Mouse (Mus musculus) hindbrain, embryonic 13.5 days (tissue): ENCODE measurements around the gene Sost. TPM values are rescaled to one million over a fixed set of nuclear protein-coding genes. Genes with fewer than 3 reads are reported as not detected.

ENCODE experiments used
- ATAC-seq: fragments of 200-750 bp; cut with Nextera tagmentation; 2 replicates; pipeline ENCODE4 v1.8.0; 2017; ENCODE audit warnings: moderate TSS enrichment; ENCODE audit not compliant: low FRiP score
- H3K27ac ChIP-seq: fragments of 300-500 bp; sonication (generic); 2 replicates; pipeline ENCODE4 v1.5.1; 2015; ENCODE audit warnings: inconsistent platforms, mild to moderate bottlenecking, moderate library complexity
- H3K27me3 ChIP-seq: fragments of 300-500 bp; sonication (generic); 2 replicates; pipeline ENCODE4 v1.6.1; 2015; ENCODE audit warnings: mild to moderate bottlenecking, inconsistent platforms
- H3K36me3 ChIP-seq: fragments of 300-500 bp; sonication (generic); 2 replicates; pipeline ENCODE4 v1.6.1; 2015; ENCODE audit warnings: mild to moderate bottlenecking, inconsistent platforms
- H3K4me1 ChIP-seq: fragments of 300-500 bp; sonication (generic); replicated peaks from 2 replicates; pipeline ENCODE4 v1.6.1; 2015; ENCODE audit warnings: inconsistent platforms
- H3K4me2 ChIP-seq: fragments of 300-500 bp; sonication (generic); 2 replicates; pipeline ENCODE4 v1.6.1; 2015; ENCODE audit warnings: inconsistent platforms, mild to moderate bottlenecking, moderate library complexity
- H3K4me3 ChIP-seq: fragments of 300-500 bp; sonication (generic); 2 replicates; pipeline ENCODE4 v1.5.1; 2015; ENCODE audit warnings: mild to moderate bottlenecking, inconsistent platforms
- H3K9ac ChIP-seq: fragments of 300-500 bp; sonication (generic); 2 replicates; pipeline ENCODE4 v1.6.1; 2015; ENCODE audit warnings: mild to moderate bottlenecking, inconsistent platforms
- H3K9me3 ChIP-seq: fragments of 300-500 bp; sonication (generic); 2 replicates; pipeline ENCODE4 v1.6.1; 2016; ENCODE audit warnings: inconsistent platforms
- WGBS: fragments of 180-500 bp; shearing (Covaris S2); methylation state at CpG from one replicate; pipeline ENCODE4 v1.1.7; 2015; 5-methylcytosine and 5-hydroxymethylcytosine counted together
- polyA plus RNA-seq: library from polyadenylated mRNA; unstranded; fragments of >200 nt; fragmentation: Nextera tagmentation; extraction: Ambion mirVana; gene quantifications from 2 replicates; pipeline ENCODE4 v1.2.1, GENCODE M21; 2015

The Sost gene
- polyA plus RNA-seq, 1 experiment from 2014 or later: 0.42 TPM

DNA sequence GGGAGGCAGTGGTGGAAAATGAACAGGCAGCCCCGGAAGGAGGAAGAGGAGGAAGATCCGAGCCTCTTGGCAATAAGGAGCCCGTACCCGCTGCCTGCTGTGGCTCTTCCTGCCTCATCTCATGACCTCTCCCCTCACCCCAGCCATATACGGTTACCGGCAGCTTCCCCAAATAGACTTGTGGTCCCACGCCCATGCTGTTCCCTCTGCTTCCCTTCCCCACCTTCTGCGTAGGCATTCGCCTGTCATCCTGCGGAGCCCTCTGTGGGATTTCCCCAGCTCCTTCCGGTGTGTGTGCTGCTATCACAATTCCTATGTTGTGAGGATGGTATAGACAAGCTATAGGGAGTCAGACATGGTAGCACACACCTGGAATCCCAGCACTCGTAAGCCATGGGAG is 15.0 kb upstream of the Sost start:
- ATAC-seq: no peak
- 0 out of 2 replicates have a peak overlapping the region, but pooled peaks have one; percentile 15 for H3K9ac ChIP-seq
- 79% methylated on average over 12 of the region's 12 CpGs for WGBS

DNA sequence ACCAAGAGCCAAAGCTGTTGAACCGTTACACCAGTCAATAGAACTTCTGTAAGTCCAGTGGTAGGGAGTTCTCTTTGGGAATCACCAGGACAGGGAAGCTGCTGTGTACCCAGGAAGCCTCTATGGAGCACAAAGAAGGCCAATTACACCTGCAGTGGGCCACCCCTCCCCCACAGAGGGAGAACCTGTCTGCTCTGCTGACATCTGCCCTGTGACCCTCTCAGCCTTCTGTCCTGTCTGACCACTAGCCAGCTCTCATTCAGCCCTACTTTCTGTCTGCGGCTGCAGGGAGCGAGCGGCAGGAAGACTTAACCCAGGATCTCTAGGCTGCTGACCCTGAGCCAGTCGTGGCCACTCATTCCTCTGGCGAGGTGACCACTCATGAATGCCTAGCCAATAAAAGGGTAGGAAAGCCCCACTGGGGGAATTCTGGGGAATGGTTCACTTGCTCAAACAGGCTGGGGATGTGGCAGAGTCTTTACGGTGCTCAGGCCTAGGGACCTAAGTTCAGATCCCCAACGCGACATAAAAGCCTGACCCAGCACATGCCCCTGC is 13.9 kb upstream of the Sost start:
- H3K4me3 ChIP-seq: no peak overlapping the region
- no peak overlapping the region for H3K9ac ChIP-seq
- peaks cover 22% of the 10 kb centered on the region for H3K4me1 ChIP-seq
- H3K36me3 ChIP-seq: no peaks in the 10 kb centered on the region; the same call in 1 of the 2 replicates
- 78% methylated on average over 9 of the region's 9 CpGs for WGBS
- ATAC-seq: no peak
- no peak overlapping the region for H3K4me2 ChIP-seq
- no peak overlapping the region for H3K27ac ChIP-seq
- H3K9me3 ChIP-seq: no peaks in the 10 kb centered on the region
- no peaks in the 10 kb centered on the region; the same call in 1 of the 2 replicates for H3K27me3 ChIP-seq

More for the DNA sequence above, 15.0 kb upstream of the Sost start:
- H3K4me2 ChIP-seq: no peak overlapping the region
- H3K4me1 ChIP-seq: peaks cover 29% of the 10 kb centered on the region
- no peaks in the 10 kb centered on the region for H3K9me3 ChIP-seq
- peaks cover under 1% of the 10 kb centered on the region; the same call in 1 of the 2 replicates for H3K27me3 ChIP-seq
- no peaks in the 10 kb centered on the region; the same call in 1 of the 2 replicates for H3K36me3 ChIP-seq
- H3K4me3 ChIP-seq: no peak overlapping the region
- no peak overlapping the region for H3K27ac ChIP-seq

DNA sequence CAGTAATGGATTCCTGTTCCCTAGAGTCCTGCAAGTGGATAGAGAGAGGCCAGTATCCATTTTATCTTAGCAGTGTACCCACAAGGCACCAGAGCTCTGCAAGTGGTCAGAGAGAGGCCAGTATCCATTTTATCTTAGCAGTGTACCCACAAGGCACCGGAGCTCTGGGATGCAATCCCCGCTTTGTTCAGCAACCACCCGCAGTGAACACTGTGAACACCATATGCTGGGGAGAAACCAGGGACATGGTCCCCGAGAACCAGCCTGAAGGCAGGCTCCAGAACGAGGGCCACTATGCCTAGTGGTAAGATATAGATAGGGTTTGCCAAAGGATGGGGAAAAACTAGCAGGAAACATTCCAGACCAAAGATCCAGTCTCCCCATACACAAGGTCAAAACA is 12.3 kb upstream of the Sost start:
- Histone ChIP-seq H3K27ac (no peak overlapping the region), H3K4me1 (peaks cover 12% of the 10 kb centered on the region), H3K4me2 (no peak overlapping the region), H3K9ac (no peak overlapping the region), H3K27me3 (no peaks in the 10 kb centered on the region), H3K9me3 (no peaks in the 10 kb centered on the region), H3K4me3 (no peak overlapping the region), H3K36me3 (no peaks in the 10 kb centered on the region; the same call in 1 of the 2 replicates)
- WGBS: 90% methylated on average over 5 of the region's 5 CpGs
- ATAC-seq: no peak

DNA sequence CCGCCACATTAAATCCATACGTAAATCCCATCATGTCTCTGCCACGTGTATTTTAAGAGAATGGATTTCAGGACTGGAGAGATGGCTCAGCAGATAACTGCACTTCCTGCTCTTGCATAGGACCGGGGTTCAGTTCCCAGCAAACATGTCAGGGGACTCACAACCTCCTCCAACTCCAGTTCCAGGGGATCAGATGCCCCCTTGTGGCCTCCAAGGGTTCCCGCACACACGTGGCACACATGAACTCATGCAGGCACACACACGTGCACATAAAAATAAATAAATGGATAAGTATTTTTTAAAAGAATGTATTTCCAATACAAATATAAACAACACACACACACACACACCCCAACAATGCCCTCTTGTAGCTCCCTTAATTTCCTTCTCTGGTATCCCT is 10.1 kb upstream of the Sost start:
- no peaks in the 10 kb centered on the region for H3K4me1 ChIP-seq
- WGBS: 96% methylated on average over 7 of the region's 7 CpGs
- H3K4me3 ChIP-seq: no peak overlapping the region
- H3K27ac ChIP-seq: no peak overlapping the region
- no peak overlapping the region for H3K4me2 ChIP-seq
- H3K9me3 ChIP-seq: no peaks in the 10 kb centered on the region
- H3K9ac ChIP-seq: no peak overlapping the region
- H3K36me3 ChIP-seq: no peaks in the 10 kb centered on the region; the same call in 1 of the 2 replicates
- no peak for ATAC-seq
- no peaks in the 10 kb centered on the region for H3K27me3 ChIP-seq

DNA sequence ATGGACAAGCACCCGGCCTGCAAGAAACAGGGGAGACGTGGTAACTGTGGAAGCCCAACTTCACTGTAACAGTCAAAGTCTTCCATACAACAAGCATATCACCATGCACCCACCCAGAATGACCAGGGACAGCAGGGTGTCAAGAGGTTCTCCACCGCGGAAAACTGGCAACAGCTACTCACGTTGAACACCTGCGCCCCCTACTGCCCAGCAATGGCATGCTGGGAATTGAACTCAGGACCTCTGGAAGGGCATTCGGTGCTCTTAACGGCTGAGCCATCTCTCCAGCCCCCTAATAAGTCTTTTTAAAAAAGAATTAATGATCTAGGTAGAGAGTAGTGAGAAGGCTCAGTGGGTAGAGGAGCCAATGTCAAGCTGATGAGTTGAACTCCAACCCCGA is 8.1 kb upstream of the Sost start:
- Histone ChIP-seq H3K4me3 (no peak overlapping the region), H3K27ac (no peak overlapping the region), H3K9me3 (no peaks in the 10 kb centered on the region), H3K27me3 (no peaks in the 10 kb centered on the region), H3K36me3 (no peaks in the 10 kb centered on the region; the same call in 1 of the 2 replicates), H3K9ac (no peak overlapping the region), H3K4me2 (no peak overlapping the region), H3K4me1 (no peaks in the 10 kb centered on the region)
- no peak for ATAC-seq
- 56% methylated on average over 9 of the region's 9 CpGs for WGBS

DNA sequence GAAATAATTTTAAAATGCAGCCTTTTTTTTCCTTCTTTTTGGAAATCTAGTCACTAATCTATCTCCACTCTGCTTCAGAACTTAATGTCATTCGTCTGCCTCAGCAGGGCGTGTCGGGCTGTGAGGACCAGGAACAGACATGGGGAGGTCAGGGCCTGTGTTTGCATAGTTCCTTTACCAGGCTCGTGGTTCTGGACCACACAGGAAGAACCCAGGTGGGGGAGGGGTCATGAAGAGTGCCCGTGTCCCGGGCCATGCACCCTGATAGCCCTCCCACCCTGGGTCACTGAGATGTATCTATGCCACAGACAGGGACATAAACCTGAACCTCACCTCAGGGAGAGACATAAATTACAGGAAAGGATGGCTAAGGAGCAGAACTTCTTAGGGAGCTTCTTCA is 7.4 kb upstream of the Sost start:
- Histone ChIP-seq H3K27ac (no peak overlapping the region), H3K9ac (no peak overlapping the region), H3K4me2 (no peak overlapping the region), H3K9me3 (no peaks in the 10 kb centered on the region), H3K4me3 (no peak overlapping the region), H3K27me3 (no peaks in the 10 kb centered on the region), H3K4me1 (no peaks in the 10 kb centered on the region), H3K36me3 (no peaks in the 10 kb centered on the region)
- WGBS: 54% methylated on average over 6 of the region's 6 CpGs
- no peak for ATAC-seq

DNA sequence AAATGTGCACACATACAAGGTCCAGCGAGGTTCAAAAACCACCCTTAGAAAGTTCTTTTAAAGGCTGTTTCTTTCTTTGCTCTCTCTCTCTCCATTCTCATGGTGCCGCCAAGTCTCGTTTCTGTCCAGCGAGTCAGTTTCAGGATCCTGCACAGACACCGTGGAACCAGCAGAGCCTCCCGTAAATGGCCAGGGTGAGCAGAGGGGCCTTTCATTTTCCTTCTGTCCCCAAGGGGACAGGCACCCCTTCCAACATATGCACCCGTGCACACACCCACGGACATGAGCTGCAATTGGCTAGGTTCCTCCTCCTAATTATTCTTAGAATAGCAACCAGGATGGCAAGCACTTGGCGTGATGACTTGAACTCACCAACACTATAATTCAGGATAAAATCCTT is 6.7 kb upstream of the Sost start:
- no peak overlapping the region for H3K27ac ChIP-seq
- no peak for ATAC-seq
- H3K36me3 ChIP-seq: no peaks in the 10 kb centered on the region
- no peak overlapping the region for H3K4me3 ChIP-seq
- peaks cover 3% of the 10 kb centered on the region for H3K4me1 ChIP-seq
- H3K9me3 ChIP-seq: no peaks in the 10 kb centered on the region
- WGBS: 81% methylated on average over 9 of the region's 9 CpGs
- no peaks in the 10 kb centered on the region for H3K27me3 ChIP-seq
- no peak overlapping the region for H3K4me2 ChIP-seq
- no peak overlapping the region for H3K9ac ChIP-seq

DNA sequence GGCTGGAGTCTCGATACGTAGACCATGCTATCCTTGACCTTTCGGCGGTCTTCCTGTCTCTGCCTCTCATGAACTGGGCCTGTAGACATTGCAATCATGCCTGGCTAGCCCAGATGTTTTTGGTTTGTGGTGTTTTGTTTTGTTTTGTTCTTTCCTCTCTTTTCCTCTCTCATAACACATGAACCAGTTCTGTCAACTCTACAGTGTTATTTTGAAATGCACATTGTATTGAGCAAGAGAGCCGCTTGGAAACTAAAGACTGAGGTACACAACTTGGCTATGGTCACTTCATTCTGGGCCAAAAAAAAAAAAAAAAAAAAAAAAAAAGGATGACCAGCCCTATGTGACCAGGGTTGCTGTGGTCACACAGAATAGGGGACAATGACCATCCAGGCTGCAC is 5.8 kb upstream of the Sost start:
- no peak overlapping the region for H3K9ac ChIP-seq
- H3K4me3 ChIP-seq: no peak overlapping the region
- H3K36me3 ChIP-seq: no peaks in the 10 kb centered on the region
- WGBS: 93% methylated on average over 5 of the region's 5 CpGs
- H3K27me3 ChIP-seq: peaks cover 7% of the 10 kb centered on the region
- ATAC-seq: no peak
- H3K4me1 ChIP-seq: peaks cover 6% of the 10 kb centered on the region
- no peak overlapping the region for H3K27ac ChIP-seq
- no peak overlapping the region for H3K4me2 ChIP-seq
- no peaks in the 10 kb centered on the region for H3K9me3 ChIP-seq

DNA sequence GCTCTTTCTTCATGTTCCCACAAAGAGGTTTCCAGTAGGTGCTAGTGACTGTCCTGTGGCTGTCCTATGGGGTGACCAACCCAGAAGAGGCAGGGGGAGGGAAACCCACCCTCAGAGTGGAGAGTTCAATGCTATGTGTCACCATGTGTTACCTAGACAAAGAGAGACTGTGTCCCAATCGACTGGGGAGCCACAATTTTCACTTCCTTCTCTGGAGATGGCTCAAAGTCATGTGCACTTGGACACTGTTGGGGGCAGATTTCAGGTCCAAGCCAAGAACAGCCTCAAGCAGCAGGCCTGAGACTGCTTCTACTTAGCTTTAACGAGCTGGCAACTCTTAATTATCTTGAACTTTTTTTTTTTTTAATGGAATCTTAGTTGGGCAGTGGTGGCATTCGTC is 5.3 kb upstream of the Sost start:
- no peak for ATAC-seq
- Histone ChIP-seq H3K27ac (no peak overlapping the region), H3K27me3 (peaks cover 12% of the 10 kb centered on the region), H3K4me3 (no peak overlapping the region), H3K36me3 (no peaks in the 10 kb centered on the region), H3K4me1 (peaks cover 10% of the 10 kb centered on the region), H3K9ac (no peak overlapping the region), H3K9me3 (no peaks in the 10 kb centered on the region), H3K4me2 (no peak overlapping the region)
- WGBS: 85% methylated on average over 3 of the region's 3 CpGs

DNA sequence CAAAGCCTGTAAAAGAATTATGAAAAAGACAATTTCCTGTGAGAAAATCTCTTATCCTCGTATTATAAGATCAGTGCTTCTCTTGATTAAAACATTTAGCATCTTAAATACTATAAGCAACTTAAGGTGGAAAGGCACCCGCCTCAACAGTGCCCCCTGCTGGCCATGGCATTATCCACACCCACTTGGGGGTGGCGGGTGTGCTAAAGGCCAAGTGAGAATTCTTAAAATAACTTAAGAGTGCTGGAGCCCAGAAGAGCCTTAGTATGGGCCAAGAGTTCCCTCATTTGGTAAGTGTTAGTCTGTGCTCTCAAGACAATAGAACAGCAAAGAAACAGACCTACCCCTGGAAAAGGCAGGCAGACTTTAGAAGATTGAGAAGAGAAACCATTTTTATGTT is 4.6 kb upstream of the Sost start:
- H3K36me3 ChIP-seq: no peaks in the 10 kb centered on the region
- no peak for ATAC-seq
- no peak overlapping the region for H3K27ac ChIP-seq
- no peaks in the 10 kb centered on the region for H3K9me3 ChIP-seq
- peaks cover 14% of the 10 kb centered on the region for H3K4me1 ChIP-seq
- H3K4me2 ChIP-seq: no peak overlapping the region
- H3K4me3 ChIP-seq: no peak overlapping the region
- 51% methylated on average over 3 of the region's 3 CpGs for WGBS
- peaks cover 19% of the 10 kb centered on the region for H3K27me3 ChIP-seq
- no peak overlapping the region for H3K9ac ChIP-seq

DNA sequence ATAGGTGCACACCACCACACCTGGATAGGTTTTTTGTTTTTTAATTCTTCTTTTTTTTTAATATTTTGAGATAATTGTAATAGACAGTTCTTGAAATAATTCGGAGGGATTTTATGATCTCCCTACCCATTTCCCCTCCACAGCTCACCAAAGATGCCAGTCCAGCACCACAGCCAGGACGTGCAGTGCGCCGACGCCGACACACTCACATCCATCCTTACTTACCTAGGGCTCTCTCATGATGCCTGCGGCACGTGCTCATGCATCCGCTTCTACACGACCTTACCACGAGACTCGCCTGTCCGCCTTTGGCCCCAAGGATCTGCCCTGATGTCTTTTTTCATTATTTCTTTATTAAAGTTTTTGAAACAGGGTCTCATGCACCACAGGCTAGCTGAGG is 3.0 kb upstream of the Sost start:
- no peaks in the 10 kb centered on the region for H3K36me3 ChIP-seq
- no peak overlapping the region for H3K4me2 ChIP-seq
- peaks cover 35% of the 10 kb centered on the region for H3K27me3 ChIP-seq
- H3K9ac ChIP-seq: no peak overlapping the region
- 83% methylated on average over 13 of the region's 13 CpGs for WGBS
- no peak overlapping the region for H3K4me3 ChIP-seq
- peaks cover 19% of the 10 kb centered on the region for H3K4me1 ChIP-seq
- no peak overlapping the region for H3K27ac ChIP-seq
- ATAC-seq: no peak
- H3K9me3 ChIP-seq: no peaks in the 10 kb centered on the region

DNA sequence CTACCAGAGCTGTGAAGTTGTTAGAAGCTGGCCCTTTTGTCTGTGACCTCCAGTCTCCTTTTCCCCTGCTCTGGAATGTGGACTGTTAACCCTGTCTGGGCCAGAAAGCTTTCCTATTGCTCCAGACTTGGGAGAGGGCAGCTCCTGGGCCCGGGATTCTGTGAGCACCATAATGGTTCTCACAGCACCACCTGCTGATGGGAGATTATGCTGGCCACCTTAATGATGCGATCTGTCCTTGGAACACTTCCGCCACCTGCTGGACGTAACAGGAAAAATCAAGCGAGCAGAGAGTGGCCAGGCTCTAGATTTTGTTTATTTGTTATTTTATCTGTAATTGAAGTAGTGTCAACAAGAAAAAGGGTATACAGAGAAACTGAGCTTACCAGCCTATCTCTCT is 2.0 kb upstream of the Sost start:
- under 1% methylated on average over 5 of the region's 5 CpGs for WGBS
- peaks cover 27% of the 10 kb centered on the region for H3K4me1 ChIP-seq
- H3K9ac ChIP-seq: no peak overlapping the region
- H3K4me3 ChIP-seq: no peak overlapping the region
- H3K27me3 ChIP-seq: peaks cover 45% of the 10 kb centered on the region
- no peak overlapping the region for H3K4me2 ChIP-seq
- ATAC-seq: peak; percentile 55; the same call in 1 of the 2 replicates
- H3K9me3 ChIP-seq: no peaks in the 10 kb centered on the region
- no peak overlapping the region for H3K27ac ChIP-seq
- no peaks in the 10 kb centered on the region for H3K36me3 ChIP-seq

DNA sequence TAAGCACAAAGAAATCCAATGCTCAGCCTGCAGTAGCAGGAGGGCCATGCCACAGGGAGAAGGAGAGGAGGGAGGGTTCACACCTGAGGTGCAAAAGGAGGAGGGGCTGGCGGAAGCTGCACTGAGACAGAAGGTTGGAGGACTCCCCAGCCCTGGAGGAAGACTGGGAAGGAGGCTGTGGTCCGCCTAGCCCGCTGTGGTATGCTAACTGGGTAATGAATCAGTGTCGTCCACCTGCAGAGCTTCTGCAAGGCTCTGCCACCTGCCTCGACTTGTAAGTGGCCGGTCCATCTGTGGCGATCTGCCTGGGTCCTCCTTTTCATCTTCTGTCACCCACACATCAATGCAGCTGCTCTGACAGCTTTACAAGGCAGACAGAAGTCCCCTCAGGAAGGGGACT is 1.5 kb upstream of the Sost start:
- Histone ChIP-seq H3K27ac (no peak overlapping the region), H3K27me3 (peaks cover 50% of the 10 kb centered on the region), H3K4me3 (no peak overlapping the region), H3K36me3 (no peaks in the 10 kb centered on the region), H3K4me1 (peaks cover 32% of the 10 kb centered on the region), H3K4me2 (no peak overlapping the region), H3K9me3 (no peaks in the 10 kb centered on the region), H3K9ac (no peak overlapping the region; the same call in 1 of the 2 replicates)
- WGBS: 4% methylated on average over 7 of the region's 7 CpGs
- ATAC-seq: no peak
